19 mouse cellular contexts compared by ENCODE assay signal in genomic region chr7:12905146-12905545, GRCm38 (mm10). TPM values are rescaled to one million over a fixed set of nuclear protein-coding genes. Genes with fewer than 3 reads are reported as not detected.
DNase-seq lines count a peak whose midpoint lies in the region; ATAC-seq and TF ChIP-seq lines count a peak whose summit lies in the region.
"Had no signal": no experiment of that assay in that cellular context is flagged by ENCODE, and none has a peak within 500 bp of the region (broad histone marks: within the 10 kb centered on the region; RNA-seq: fewer than 3 reads in every experiment).

No protein-coding gene starts in this region.

- no peaks in the 10 kb centered on the region for H3K27me3 ChIP-seq in heart, postnatal 0 days (ENCODE audit: control insufficient read depth, insufficient read depth, low read length)
- no peaks in the 10 kb centered on the region for H3K27me3 ChIP-seq in stomach, postnatal 0 days (ENCODE audit: control insufficient read depth, insufficient read depth, low read length)
- H3K27me3 ChIP-seq in midbrain, embryonic 10.5 days (ENCODE audit: low read depth, poor library complexity, severe bottlenecking), result no peaks in the 10 kb centered on the region
- H3K27me3 ChIP-seq: heart, embryonic 13.5 days; hindbrain, embryonic 13.5 days; intestine, embryonic 15.5 days had no signal

- no peak overlapping the region for H3K27ac ChIP-seq in heart, postnatal 0 days (ENCODE audit: low read depth)
- no peak overlapping the region for H3K27ac ChIP-seq in stomach, postnatal 0 days (replicated peaks)
- H3K27ac ChIP-seq in midbrain, embryonic 10.5 days (replicated peaks), result no peak overlapping the region
- H3K27ac ChIP-seq: heart, embryonic 10.5 days; heart, embryonic 13.5 days; hindbrain, embryonic 13.5 days; intestine, embryonic 15.5 days had no signal

- no peaks in the 10 kb centered on the region for H3K4me1 ChIP-seq in heart, postnatal 0 days (ENCODE audit: control insufficient read depth, insufficient read depth)
- H3K4me1 ChIP-seq in stomach, postnatal 0 days (replicated peaks; ENCODE audit: control insufficient read depth, insufficient read depth), result no peaks in the 10 kb centered on the region
- H3K4me1 ChIP-seq in midbrain, embryonic 10.5 days, result peaks cover 7% of the 10 kb centered on the region

- peaks cover 35% of the 10 kb centered on the region for H3K36me3 ChIP-seq in heart, postnatal 0 days (replicated peaks; ENCODE audit: control insufficient read depth, insufficient read depth, low read length)
- peaks cover 10% of the 10 kb centered on the region; the same call in 1 of the 2 replicates for H3K36me3 ChIP-seq in stomach, postnatal 0 days (ENCODE audit: control insufficient read depth, insufficient read depth, low read length)
- peaks cover 84% of the 10 kb centered on the region for H3K36me3 ChIP-seq in midbrain, embryonic 10.5 days

- 33% methylated on average over 1 of the region's 1 CpGs for WGBS in heart, postnatal 0 days
- 88% methylated on average over 1 of the region's 1 CpGs for WGBS in stomach, postnatal 0 days
- WGBS in midbrain, embryonic 10.5 days, result 98% methylated on average over 1 of the region's 1 CpGs

- TF ChIP-seq EP300 in heart, postnatal 0 days (IDR thresholded peaks at IDR 0.05; ENCODE audit: low read depth), result no peak
- no peak for TF ChIP-seq EP300 in stomach, postnatal 0 days (optimal IDR thresholded peaks at IDR 0.05)

- H3K4me3 ChIP-seq in heart, postnatal 0 days (ENCODE audit: low read depth, low read length), result no peak overlapping the region
- no peak overlapping the region for H3K4me3 ChIP-seq in stomach, postnatal 0 days (ENCODE audit: low read depth, low read length)
- H3K4me3 ChIP-seq in midbrain, embryonic 10.5 days, result no peak overlapping the region
- H3K4me3 ChIP-seq: heart, embryonic 10.5 days; heart, embryonic 13.5 days; hindbrain, embryonic 13.5 days; intestine, embryonic 15.5 days had no signal

- H3K9ac ChIP-seq in heart, postnatal 0 days (replicated peaks; ENCODE audit: low read depth, low read length), result no peak overlapping the region
- H3K9ac ChIP-seq in stomach, postnatal 0 days (ENCODE audit: low read length), result no peak overlapping the region
- H3K9ac ChIP-seq: heart, embryonic 13.5 days; intestine, embryonic 15.5 days had no signal

- ATAC-seq in heart, postnatal 0 days (ENCODE audit: insufficient read depth, low read depth), result no peak; the same call in 1 of the 2 replicates
- 0 out of 2 replicates have a peak, but pooled peaks have one; percentile 43 for ATAC-seq in stomach, postnatal 0 days (ENCODE audit: low FRiP score, low TSS enrichment)
- no peak for ATAC-seq in megakaryocyte, adult 5-6 weeks (ENCODE audit: poor library complexity, severe bottlenecking)
- ATAC-seq: activated CD4-positive, CD25-positive, alpha-beta regulatory T cell, adult 4 months; forebrain, embryonic 14.5 days; hindbrain, embryonic 16.5 days; intestine, embryonic 15.5 days had no signal

- no peak overlapping the region for H3K4me2 ChIP-seq in heart, postnatal 0 days (ENCODE audit: low read depth, low read length)
- H3K4me2 ChIP-seq in stomach, postnatal 0 days (replicated peaks; ENCODE audit: low read depth), result no peak overlapping the region
- H3K4me2 ChIP-seq: heart, embryonic 13.5 days; hindbrain, embryonic 13.5 days; intestine, embryonic 15.5 days had no signal

- peak; percentile 11 for DNase-seq in heart, postnatal 0 days (ENCODE audit: low spot score)
- DNase-seq in heart, adult 8-10 months (ENCODE audit: low spot score), result no peak
- DNase-seq in NIH3T3 (ENCODE audit: low read depth), result peak; percentile 56
- DNase-seq in stomach, postnatal 0 days (ENCODE audit: low spot score), result no peak
- no peak for DNase-seq in midbrain, embryonic 10.5 days (ENCODE audit: low spot score)
- DNase-seq: cerebellum, adult 18-20 months; cerebellum, adult 9-10 months; cerebellum, postnatal 14 days; gastrocnemius, postnatal 25 days; heart, adult 18-20 months; kidney, adult 11 months had no signal

- H3K9me3 ChIP-seq in heart, postnatal 0 days (replicated peaks; ENCODE audit: control insufficient read depth, low read length), result no peaks in the 10 kb centered on the region
- H3K9me3 ChIP-seq in stomach, postnatal 0 days (ENCODE audit: control insufficient read depth, low read length), result no peaks in the 10 kb centered on the region
- no peaks in the 10 kb centered on the region for H3K9me3 ChIP-seq in midbrain, embryonic 10.5 days (replicated peaks)
- H3K9me3 ChIP-seq: heart, embryonic 10.5 days; heart, embryonic 13.5 days; hindbrain, embryonic 13.5 days; intestine, embryonic 15.5 days had no signal

- no peak for TF ChIP-seq CTCF in heart, postnatal 0 days (IDR thresholded peaks at IDR 0.05; ENCODE audit: low read depth)
- peak; percentile 17; the same call in 1 of the 2 replicates for TF ChIP-seq CTCF in stomach, postnatal 0 days (IDR thresholded peaks at IDR 0.05; ENCODE audit: low read depth)

RNA-seq across cellular contexts. Expression of gene Zscan22, which starts 7.5 kb away (rescaled TPM):
- 1.3 and 3.5 TPM in 2 replicates for total RNA-seq in heart, postnatal 0 days (2014; rRNA removed; ENCODE audit: low replicate concordance)
- 4.4 and 4.6 TPM in 2 replicates for polyA plus RNA-seq in heart, postnatal 0 days (2015; fragmentation: Nextera tagmentation; extraction: Ambion mirVana)
- 1 to 10 TPM; 3.8 to 5.5 (median 5.0) TPM for total RNA-seq in heart, adult 8-10 months (2022)
- 5.1 and 5.8 TPM in 2 replicates for polyA plus RNA-seq in stomach, postnatal 0 days (2015; fragmentation: Nextera tagmentation; extraction: Ambion mirVana)
- polyA plus RNA-seq in midbrain, embryonic 10.5 days (2016; fragmentation: Nextera tagmentation; extraction: Ambion mirVana), result 16.3 and 17.7 TPM in 2 replicates
- 6.6 and 7.5 TPM in 2 replicates for total RNA-seq in megakaryocyte, adult 5-6 weeks (2015)
- 3.1 and 3.3 TPM in 2 replicates for total RNA-seq in megakaryocyte, adult 5-6 weeks (2017)

RNA-seq across cellular contexts. Expression of gene Rps5, which starts 16.9 kb away (rescaled TPM):
- 1,775 and 1,995 TPM in 2 replicates for total RNA-seq in heart, postnatal 0 days (2014; rRNA removed; ENCODE audit: low replicate concordance)
- 431 and 457 TPM in 2 replicates for polyA plus RNA-seq in heart, postnatal 0 days (2015; fragmentation: Nextera tagmentation; extraction: Ambion mirVana)
- total RNA-seq in heart, adult 8-10 months (2022), result 100 to 1,000 TPM; 502 to 620 (median 561) TPM
- 784 and 821 TPM in 2 replicates for polyA plus RNA-seq in stomach, postnatal 0 days (2015; fragmentation: Nextera tagmentation; extraction: Ambion mirVana)
- 886 and 1,011 TPM in 2 replicates for polyA plus RNA-seq in midbrain, embryonic 10.5 days (2016; fragmentation: Nextera tagmentation; extraction: Ambion mirVana)
- total RNA-seq in megakaryocyte, adult 5-6 weeks (2015), result 1,879 and 1,910 TPM in 2 replicates
- 1,118 and 1,375 TPM in 2 replicates for total RNA-seq in megakaryocyte, adult 5-6 weeks (2017)

RNA-seq across cellular contexts. Expression of gene Rnf225, which starts 22.1 kb away (rescaled TPM):
- total RNA-seq in heart, postnatal 0 days (2014; rRNA removed; ENCODE audit: low replicate concordance), result not detected in 2 replicates
- 0.14 and 0.19 TPM in 2 replicates for polyA plus RNA-seq in heart, postnatal 0 days (2015; fragmentation: Nextera tagmentation; extraction: Ambion mirVana)
- under 1 TPM; 0.22 to 0.31 (median 0.25) TPM for total RNA-seq in heart, adult 8-10 months (2022)
- 30.7 and 33.6 TPM in 2 replicates for polyA plus RNA-seq in stomach, postnatal 0 days (2015; fragmentation: Nextera tagmentation; extraction: Ambion mirVana)
- polyA plus RNA-seq in midbrain, embryonic 10.5 days (2016; fragmentation: Nextera tagmentation; extraction: Ambion mirVana), result 0.47 and 0.83 TPM in 2 replicates
- total RNA-seq in megakaryocyte, adult 5-6 weeks (2015), result 0.07 and 0.14 TPM in 2 replicates
- total RNA-seq in megakaryocyte, adult 5-6 weeks (2017), result 0.04 and 0.15 TPM in 2 replicates
- polyA plus RNA-seq: activated CD4-positive, CD25-positive, alpha-beta regulatory T cell, adult 4 months had no signal

RNA-seq across cellular contexts. Expression of gene Zfp128, which starts 24.2 kb away (rescaled TPM):
- 2.9 and 6.3 TPM in 2 replicates for total RNA-seq in heart, postnatal 0 days (2014; rRNA removed; ENCODE audit: low replicate concordance)
- 2.3 and 3.0 TPM in 2 replicates for polyA plus RNA-seq in heart, postnatal 0 days (2015; fragmentation: Nextera tagmentation; extraction: Ambion mirVana)
- 1 to 10 TPM; 3.0 to 3.9 (median 3.5) TPM for total RNA-seq in heart, adult 8-10 months (2022)
- 1.5 and 1.6 TPM in 2 replicates for polyA plus RNA-seq in stomach, postnatal 0 days (2015; fragmentation: Nextera tagmentation; extraction: Ambion mirVana)
- polyA plus RNA-seq in midbrain, embryonic 10.5 days (2016; fragmentation: Nextera tagmentation; extraction: Ambion mirVana), result 5.5 and 5.7 TPM in 2 replicates
- total RNA-seq in megakaryocyte, adult 5-6 weeks (2015), result 3.5 and 4.8 TPM in 2 replicates
- total RNA-seq in megakaryocyte, adult 5-6 weeks (2017), result 3.6 and 5.2 TPM in 2 replicates

Comparison
In these comparisons a context has a peak if more than half of its experiments do, and no peak if none do; other contexts are left out.
1. DNase-seq: peak in heart, postnatal 0 days (single experiment) and NIH3T3 (single experiment); none in heart, adult 8-10 months (single experiment), stomach, postnatal 0 days (single experiment) and midbrain, embryonic 10.5 days (single experiment).